Comparison of ENCODE assay signal across 16 mouse cellular contexts in the genomic region with DNA sequence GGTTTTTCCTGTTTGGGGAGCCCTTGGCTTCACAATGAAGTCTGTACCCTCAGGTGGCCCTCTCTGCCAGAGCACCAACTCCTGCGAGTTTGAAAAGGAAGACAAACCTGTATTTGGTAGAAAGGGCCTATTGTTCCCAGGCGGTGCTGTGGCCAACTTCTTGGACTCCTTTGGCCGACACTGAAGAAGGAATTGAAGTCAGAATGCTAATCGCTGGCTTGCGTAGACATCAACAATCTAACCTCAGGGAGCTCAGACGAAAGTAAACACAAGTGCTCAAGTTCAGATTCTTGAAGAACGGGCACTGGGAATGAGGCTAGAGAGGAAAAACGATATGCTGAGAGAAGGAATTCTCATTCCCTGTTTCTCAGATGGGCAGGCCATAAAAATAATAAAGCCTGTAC. TPM values are rescaled to one million over a fixed set of nuclear protein-coding genes. Genes with fewer than 3 reads are reported as not detected.
DNase-seq lines count a peak whose midpoint lies in the region; ATAC-seq and TF ChIP-seq lines count a peak whose summit lies in the region.
"Had no signal": no experiment of that assay in that cellular context is flagged by ENCODE, and none has a peak within 500 bp of the region (broad histone marks: within the 10 kb centered on the region; RNA-seq: fewer than 3 reads in every experiment).

No protein-coding gene starts in this region.

- no peak overlapping the region for H3K4me2 ChIP-seq in kidney, postnatal 0 days (ENCODE audit: low read length)
- no peak overlapping the region for H3K4me2 ChIP-seq in embryonic facial prominence, embryonic 15.5 days (replicated peaks)
- no peak overlapping the region for H3K4me2 ChIP-seq in limb, embryonic 13.5 days (replicated peaks)
- no peak overlapping the region for H3K4me2 ChIP-seq in liver, embryonic 11.5 days
- H3K4me2 ChIP-seq: midbrain, embryonic 13.5 days; neural tube, embryonic 12.5 days had no signal

- no peak for TF ChIP-seq POLR2A in heart, adult 2 months (IDR thresholded peaks at IDR 0.05; ENCODE audit: insufficient read depth, low read depth, low read length)

- H3K36me3 ChIP-seq in heart, adult 2 months (ENCODE audit: control insufficient read depth, insufficient read depth, low read length): peaks cover 14% of the 10 kb centered on the region
- no peaks in the 10 kb centered on the region for H3K36me3 ChIP-seq in kidney, postnatal 0 days (ENCODE audit: insufficient read depth, low read length)
- peaks cover 5% of the 10 kb centered on the region; the same call in 1 of the 2 replicates for H3K36me3 ChIP-seq in embryonic facial prominence, embryonic 15.5 days
- peaks cover 10% of the 10 kb centered on the region for H3K36me3 ChIP-seq in limb, embryonic 13.5 days
- H3K36me3 ChIP-seq in liver, embryonic 11.5 days (ENCODE audit: control insufficient read depth, insufficient read depth, low read length): no peaks in the 10 kb centered on the region
- H3K36me3 ChIP-seq: neural tube, embryonic 12.5 days had no signal

- no peak for DNase-seq in heart, adult 2 months
- DNase-seq in heart, postnatal 10 days: no peak
- peak; percentile 57 for DNase-seq in kidney, postnatal 0 days (ENCODE audit: low spot score)
- no peak for DNase-seq in kidney, postnatal 25 days
- no peak for DNase-seq in liver, embryonic 11.5 days (ENCODE audit: low spot score)
- no peak for DNase-seq in cerebellum, postnatal 10 days
- DNase-seq: cerebellum, adult 8-10 months; right cerebral cortex, adult 18-20 months; thymus, postnatal 4 days had no signal

- no peak for TF ChIP-seq EP300 in heart, adult 2 months (IDR thresholded peaks at IDR 0.05; ENCODE audit: insufficient read depth, low read depth, low read length)

- no peaks in the 10 kb centered on the region for H3K27me3 ChIP-seq in heart, adult 2 months (ENCODE audit: control insufficient read depth, insufficient read depth, low read length)
- no peaks in the 10 kb centered on the region for H3K27me3 ChIP-seq in kidney, postnatal 0 days (ENCODE audit: insufficient read depth, low read length)
- no peaks in the 10 kb centered on the region for H3K27me3 ChIP-seq in embryonic facial prominence, embryonic 15.5 days
- no peaks in the 10 kb centered on the region for H3K27me3 ChIP-seq in limb, embryonic 13.5 days
- no peaks in the 10 kb centered on the region for H3K27me3 ChIP-seq in liver, embryonic 11.5 days (replicated peaks; ENCODE audit: control insufficient read depth, insufficient read depth, low read length)
- H3K27me3 ChIP-seq: midbrain, embryonic 13.5 days; neural tube, embryonic 12.5 days had no signal

- no peak overlapping the region for H3K4me3 ChIP-seq in heart, adult 2 months
- H3K4me3 ChIP-seq in kidney, postnatal 0 days (replicated peaks; ENCODE audit: low read depth, low read length): no peak overlapping the region
- H3K4me3 ChIP-seq in embryonic facial prominence, embryonic 15.5 days (replicated peaks): no peak overlapping the region
- H3K4me3 ChIP-seq in limb, embryonic 13.5 days: no peak overlapping the region
- H3K4me3 ChIP-seq in liver, embryonic 11.5 days (ENCODE audit: low read depth, low read length): no peak overlapping the region
- H3K4me3 ChIP-seq: forebrain, embryonic 10.5 days; left cerebral cortex, adult 2 months; midbrain, embryonic 13.5 days; neural tube, embryonic 12.5 days had no signal

- peaks cover 5% of the 10 kb centered on the region for H3K79me2 ChIP-seq in heart, adult 2 months (replicated peaks; ENCODE audit: control insufficient read depth, insufficient read depth, low read length)

- TF ChIP-seq CTCF in heart, adult 2 months (IDR thresholded peaks at IDR 0.05): no peak
- TF ChIP-seq CTCF in kidney, postnatal 0 days (IDR thresholded peaks at IDR 0.05; ENCODE audit: low read depth): no peak

- peak overlapping the region; percentile 23; the same call in 1 of the 2 replicates for H3K27ac ChIP-seq in heart, adult 2 months
- 0 out of 2 replicates have a peak overlapping the region, but pooled peaks have one; percentile 19 for H3K27ac ChIP-seq in kidney, postnatal 0 days
- peak overlapping the region; percentile 55; the same call in 1 of the 2 replicates for H3K27ac ChIP-seq in embryonic facial prominence, embryonic 15.5 days (replicated peaks)
- peak overlapping the region; percentile 65; the same call in 1 of the 2 replicates for H3K27ac ChIP-seq in limb, embryonic 13.5 days
- no peak overlapping the region for H3K27ac ChIP-seq in liver, embryonic 11.5 days (ENCODE audit: low read depth, low read length)
- H3K27ac ChIP-seq: forebrain, embryonic 10.5 days; left cerebral cortex, adult 2 months; midbrain, embryonic 13.5 days; neural tube, embryonic 12.5 days had no signal

- no peak for ATAC-seq in kidney, postnatal 0 days (replicated peaks; ENCODE audit: low FRiP score, low read depth)
- no peak for ATAC-seq in embryonic facial prominence, embryonic 15.5 days (ENCODE audit: insufficient number of reproducible peaks, low FRiP score, low TSS enrichment, low read depth)
- ATAC-seq in limb, embryonic 13.5 days (ENCODE audit: low FRiP score, low read depth): no peak
- no peak for ATAC-seq in liver, embryonic 11.5 days (replicated peaks; ENCODE audit: low FRiP score)
- ATAC-seq: activated CD4-positive, CD25-positive, alpha-beta regulatory T cell, adult 4 months; midbrain, embryonic 13.5 days had no signal

- 65% methylated on average over 8 of the region's 8 CpGs for WGBS in heart, adult 2 months
- WGBS in kidney, postnatal 0 days: 50% methylated on average over 8 of the region's 8 CpGs
- 56% methylated on average over 8 of the region's 8 CpGs for WGBS in embryonic facial prominence, embryonic 15.5 days
- WGBS in limb, embryonic 13.5 days: 57% methylated on average over 8 of the region's 8 CpGs
- 78% methylated on average over 8 of the region's 8 CpGs for WGBS in liver, embryonic 11.5 days

- intact Hi-C loops in heart, adult 2 months (cut with DNase I): no loop called here
- intact Hi-C loops in heart, postnatal 10 days (cut with DNase I): no loop called here

- H3K4me1 ChIP-seq in heart, adult 2 months (ENCODE audit: control insufficient read depth, insufficient read depth, low read length): peaks cover 22% of the 10 kb centered on the region
- peaks cover 10% of the 10 kb centered on the region; the same call in 1 of the 2 replicates for H3K4me1 ChIP-seq in kidney, postnatal 0 days (replicated peaks; ENCODE audit: insufficient read depth, low read length)
- peaks cover 17% of the 10 kb centered on the region for H3K4me1 ChIP-seq in embryonic facial prominence, embryonic 15.5 days
- H3K4me1 ChIP-seq in limb, embryonic 13.5 days: peaks cover 36% of the 10 kb centered on the region
- H3K4me1 ChIP-seq in liver, embryonic 11.5 days (replicated peaks; ENCODE audit: control insufficient read depth, insufficient read depth, low read length): peaks cover 20% of the 10 kb centered on the region
- H3K4me1 ChIP-seq: midbrain, embryonic 13.5 days had no signal

- H3K9ac ChIP-seq in heart, adult 2 months (ENCODE audit: low read depth, low read length): no peak overlapping the region
- no peak overlapping the region for H3K9ac ChIP-seq in kidney, postnatal 0 days (ENCODE audit: low read depth, low read length)
- no peak overlapping the region for H3K9ac ChIP-seq in embryonic facial prominence, embryonic 15.5 days
- H3K9ac ChIP-seq in limb, embryonic 13.5 days: no peak overlapping the region
- H3K9ac ChIP-seq in liver, embryonic 11.5 days (ENCODE audit: low read depth, low read length): no peak overlapping the region
- H3K9ac ChIP-seq: midbrain, embryonic 13.5 days; neural tube, embryonic 12.5 days had no signal

- H3K9me3 ChIP-seq in kidney, postnatal 0 days (replicated peaks; ENCODE audit: low read length): no peaks in the 10 kb centered on the region
- no peaks in the 10 kb centered on the region for H3K9me3 ChIP-seq in embryonic facial prominence, embryonic 15.5 days (replicated peaks)
- no peaks in the 10 kb centered on the region for H3K9me3 ChIP-seq in limb, embryonic 13.5 days
- H3K9me3 ChIP-seq in liver, embryonic 11.5 days (ENCODE audit: control insufficient read depth, low read length): no peaks in the 10 kb centered on the region
- H3K9me3 ChIP-seq: forebrain, embryonic 10.5 days; midbrain, embryonic 13.5 days; neural tube, embryonic 12.5 days had no signal

RNA-seq across cellular contexts. Expression of gene Etv6, which starts 55.9 kb away (rescaled TPM):
- 10 to 100 TPM; 11.4 to 14.0 TPM for total RNA-seq in heart, adult 2 months (2021)
- 9.8 and 12.7 TPM in 2 replicates for polyA plus RNA-seq in heart, adult 2 months (2012; rRNA removed)
- 10 to 100 TPM; 15.5 to 21.9 TPM for total RNA-seq in heart, postnatal 10 days (2021)
- 8.9 and 9.2 TPM in 2 replicates for polyA plus RNA-seq in kidney, postnatal 0 days (2015; fragmentation: Nextera tagmentation; extraction: Ambion mirVana)
- polyA plus RNA-seq in embryonic facial prominence, embryonic 15.5 days (2015; fragmentation: Nextera tagmentation; extraction: Ambion mirVana): 11.6 TPM in 2 replicates
- polyA plus RNA-seq in limb, embryonic 13.5 days (2015; fragmentation: Nextera tagmentation; extraction: Ambion mirVana): 11.5 and 15.4 TPM in 2 replicates
- polyA plus RNA-seq in liver, embryonic 11.5 days (2014; fragmentation: Nextera tagmentation; extraction: Ambion mirVana): 12.6 and 13.0 TPM in 2 replicates
